Mouse (Mus musculus): Measurements from ENCODE around the gene Xkr8. TPM values are rescaled to one million over a fixed set of nuclear protein-coding genes. Genes with fewer than 3 reads are reported as not detected.
"Not testable (repeated sequence)": the region's sequence is repeated elsewhere in the genome, so short reads cannot be mapped to it uniquely, and the experiment has no call there.

Gene Xkr8
- polyA plus RNA-seq, 1 experiment from 2014 or later: 2.9 TPM

GRCm38 (mm10) chr4:132757633-132758351 is 25.4 kb upstream of the Xkr8 start:
- DNase-seq (ENCODE audit: low read depth, low spot score) (peak; percentile 28), ATAC-seq (peak; percentile 69)
- POLR2A ChIA-PET: no interaction called here
- CTCF ChIA-PET: interaction anchor here (1.5 to 2.1 kb wide), 3 partner anchors 11 to 66 kb away, joined by 4 to 7 read pairs (median 5); partner anchors contain the start of gene Rpa2
- H3K27me3 ChIP-seq: no peaks in the 10 kb centered on the region
- no peak for TF ChIP-seq CTCF (IDR thresholded peaks at IDR 0.05)
- in situ Hi-C loops (cut with MboI; ENCODE audit: low pct_unique_long_range_greater_than_20kb): no loop called here

DNA sequence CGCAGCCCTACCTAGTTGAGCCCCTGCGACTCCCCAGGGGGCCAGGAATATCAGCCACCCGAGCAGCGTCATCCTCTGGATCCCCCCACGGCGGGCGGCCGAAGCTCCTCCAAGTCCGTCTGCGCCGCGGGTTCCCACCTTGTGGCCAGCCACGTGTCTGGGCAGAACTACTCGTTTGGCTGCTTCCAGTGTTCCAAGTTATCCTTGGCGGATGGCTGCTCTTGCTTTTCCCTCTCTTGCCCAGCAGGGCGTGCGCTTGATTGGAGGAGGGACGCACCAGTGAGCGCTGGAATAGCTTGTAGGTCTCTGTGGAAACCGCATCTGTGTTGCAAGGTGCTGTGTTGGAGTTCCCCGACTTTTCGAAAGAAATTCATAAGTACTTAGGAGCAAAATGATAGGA is 24.6 kb upstream of the Xkr8 start, which contains the start of gene Smpdl3b:
Smpdl3b (minus strand) TSS at position 279 of the 400 bp plus-strand sequence.
- ChIA-PET POLR2A (no interaction called here), CTCF (interaction anchor here (1.5 to 2.1 kb wide), 3 partner anchors 12 to 67 kb away, joined by 4 to 7 read pairs (median 5); partner anchors contain the start of gene Rpa2)
- ATAC-seq (peak; percentile 92), DNase-seq (ENCODE audit: low read depth, low spot score) (peak; percentile 66)
- peak; percentile 36 for TF ChIP-seq CTCF (IDR thresholded peaks at IDR 0.05)
- H3K27me3 ChIP-seq: no peaks in the 10 kb centered on the region
- in situ Hi-C loops (cut with MboI; ENCODE audit: low pct_unique_long_range_greater_than_20kb): no loop called here

GRCm38 (mm10) chr4:132752992-132753391 is 20.6 kb upstream of the Xkr8 start:
- ATAC-seq (no peak), DNase-seq (ENCODE audit: low read depth, low spot score) (no peak)
- H3K27me3 ChIP-seq: no peaks in the 10 kb centered on the region
- in situ Hi-C loops (cut with MboI; ENCODE audit: low pct_unique_long_range_greater_than_20kb): no loop called here
- ChIA-PET CTCF (no interaction called here), POLR2A (no interaction called here)
- no peak for TF ChIP-seq CTCF (IDR thresholded peaks at IDR 0.05)

DNA sequence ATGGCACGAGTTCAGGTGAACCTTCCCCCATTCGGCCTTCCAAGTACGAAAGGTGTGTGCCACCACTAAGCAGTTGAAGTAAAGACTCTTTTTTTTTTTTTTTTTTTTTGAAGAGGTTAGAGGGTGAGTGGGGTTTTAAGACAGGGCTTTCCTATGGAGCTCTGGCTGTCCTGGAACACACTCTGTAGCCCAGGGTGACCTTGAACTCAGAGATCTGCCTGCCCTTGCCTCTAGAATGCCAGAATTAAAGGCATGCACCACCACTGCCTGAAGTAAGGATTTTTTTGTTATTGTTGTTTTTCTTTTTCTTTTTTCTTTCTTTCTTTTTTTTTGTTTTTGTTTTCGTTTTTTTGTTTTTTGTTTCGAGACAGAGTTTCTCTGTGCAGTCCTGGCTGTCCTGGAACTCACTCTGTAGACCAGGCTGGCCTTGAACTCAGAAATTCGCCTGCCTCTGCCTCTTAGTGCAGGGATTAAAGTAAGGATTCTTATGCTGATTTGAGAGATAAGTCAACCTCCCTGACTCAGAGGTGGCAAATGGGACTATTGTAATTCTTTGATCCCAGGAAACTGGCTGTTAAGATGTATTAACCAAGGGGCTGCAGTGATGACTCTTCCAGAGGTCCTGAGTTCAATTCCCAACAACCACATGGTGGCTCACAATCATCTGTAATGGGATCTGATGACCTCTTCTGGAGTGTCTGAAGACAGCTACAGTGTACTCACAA is 17.1 kb upstream of the Xkr8 start:
- ChIA-PET CTCF (no interaction called here), POLR2A (no interaction called here)
- in situ Hi-C loops (cut with MboI; ENCODE audit: low pct_unique_long_range_greater_than_20kb): no loop called here
- no peak for DNase-seq (ENCODE audit: low read depth, low spot score)
- no peaks in the 10 kb centered on the region for H3K27me3 ChIP-seq
- TF ChIP-seq CTCF (IDR thresholded peaks at IDR 0.05): no peak
- no peak for ATAC-seq

DNA sequence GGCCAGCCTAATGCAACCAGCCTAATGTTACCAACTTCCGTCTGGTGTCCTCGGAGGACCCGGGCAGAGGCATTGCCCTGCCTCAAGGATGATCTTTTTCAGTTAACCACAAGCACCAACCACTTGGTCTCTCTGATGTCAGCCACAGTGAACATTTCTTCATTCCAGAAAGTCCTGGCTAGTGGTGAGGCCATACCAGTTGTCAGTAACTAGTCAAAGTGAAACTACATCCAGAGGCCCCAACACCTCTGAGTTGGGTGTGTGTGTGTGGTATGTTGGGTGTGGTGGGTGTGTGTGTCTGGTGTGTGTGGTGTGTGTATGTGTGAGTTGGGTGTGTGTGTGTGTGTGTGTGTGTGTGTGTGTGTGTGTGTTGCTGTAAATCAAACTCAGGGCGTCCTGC is 16.4 kb upstream of the Xkr8 start:
- no peaks in the 10 kb centered on the region for H3K27me3 ChIP-seq
- POLR2A ChIA-PET: no interaction called here
- ATAC-seq: no peak
- in situ Hi-C loops (cut with MboI; ENCODE audit: low pct_unique_long_range_greater_than_20kb): no loop called here
- CTCF ChIA-PET: no interaction called here
- no peak for TF ChIP-seq CTCF (IDR thresholded peaks at IDR 0.05)
- no peak for DNase-seq (ENCODE audit: low read depth, low spot score)

DNA sequence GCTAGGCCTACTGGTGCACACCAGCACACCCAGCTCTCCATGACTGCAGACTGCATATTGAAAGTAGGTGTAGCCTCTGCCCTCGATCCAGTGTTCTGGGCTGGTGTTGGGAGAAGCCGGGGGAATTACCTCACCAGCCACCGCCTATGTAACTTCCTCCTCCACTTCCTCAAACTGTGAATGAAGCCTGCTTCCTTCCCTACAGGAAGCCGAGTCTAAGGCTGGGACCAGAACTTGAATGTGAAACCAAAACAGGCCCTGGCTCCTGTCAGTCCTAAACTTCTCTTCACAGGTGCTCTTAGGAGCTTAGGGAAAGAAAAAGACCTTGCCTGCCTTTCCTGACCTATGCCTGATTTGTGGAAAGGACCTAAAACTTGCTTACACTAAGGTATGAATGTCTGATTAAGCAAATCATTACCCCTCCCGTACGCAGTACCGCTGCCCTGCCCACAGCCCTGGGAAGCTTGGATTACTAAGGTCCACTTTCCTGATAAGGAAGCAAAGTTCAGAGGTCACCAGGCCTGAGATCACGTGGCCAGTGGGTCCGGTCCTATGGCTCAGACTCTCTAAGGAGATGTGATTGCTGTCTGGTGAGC is 15.4 kb upstream of the Xkr8 start:
- H3K27me3 ChIP-seq: no peaks in the 10 kb centered on the region
- DNase-seq (ENCODE audit: low read depth, low spot score) (no peak), ATAC-seq (no peak)
- ChIA-PET POLR2A (no interaction called here), CTCF (interaction anchor here (0.9 kb wide), 1 partner anchor 24 kb away, joined by 3 read pairs; no protein-coding TSS in a partner anchor)
- TF ChIP-seq CTCF (IDR thresholded peaks at IDR 0.05): no peak
- in situ Hi-C loops (cut with MboI; ENCODE audit: low pct_unique_long_range_greater_than_20kb): no loop called here

DNA sequence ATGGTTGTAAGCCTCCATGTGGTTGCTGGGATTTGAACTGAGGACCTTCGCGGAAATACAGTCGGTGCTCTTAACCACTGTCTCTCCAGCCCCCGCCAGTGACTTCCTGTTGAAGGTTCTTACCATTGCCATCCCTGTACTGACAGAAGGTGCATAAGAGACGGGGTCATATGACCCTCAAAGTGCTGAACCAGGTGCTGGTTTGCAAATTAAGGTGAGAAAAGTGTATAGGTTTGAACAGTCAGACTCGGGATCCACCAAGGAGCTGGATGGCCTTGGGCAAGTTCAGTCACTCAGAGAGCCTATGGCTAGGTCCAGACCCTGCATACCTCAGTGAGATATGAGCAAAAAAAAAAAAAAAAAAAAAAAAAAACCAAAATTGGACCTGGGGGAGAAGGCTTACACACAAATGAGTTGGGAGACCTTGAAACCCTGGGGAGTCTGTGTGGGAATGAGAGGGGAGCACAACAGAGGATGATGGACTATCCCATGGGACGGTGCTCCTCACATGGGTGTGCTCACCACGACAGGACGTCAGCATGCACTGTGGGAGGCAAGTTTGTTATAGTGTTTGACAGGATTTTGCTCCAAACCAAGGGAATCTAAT is 14.7 kb upstream of the Xkr8 start:
- DNase-seq (ENCODE audit: low read depth, low spot score) (no peak), ATAC-seq (no peak)
- H3K27me3 ChIP-seq: no peaks in the 10 kb centered on the region
- in situ Hi-C loops (cut with MboI; ENCODE audit: low pct_unique_long_range_greater_than_20kb): no loop called here
- CTCF ChIA-PET: no interaction called here
- no peak for TF ChIP-seq CTCF (IDR thresholded peaks at IDR 0.05)
- POLR2A ChIA-PET: no interaction called here

GRCm38 (mm10) chr4:132743992-132744911 is 11.9 kb upstream of the Xkr8 start:
- no peak for TF ChIP-seq CTCF (IDR thresholded peaks at IDR 0.05)
- in situ Hi-C loops (cut with MboI; ENCODE audit: low pct_unique_long_range_greater_than_20kb): no loop called here
- ATAC-seq: no peak
- no peak for DNase-seq (ENCODE audit: low read depth, low spot score)
- no peaks in the 10 kb centered on the region for H3K27me3 ChIP-seq
- ChIA-PET CTCF (no interaction called here), POLR2A (no interaction called here)

DNA sequence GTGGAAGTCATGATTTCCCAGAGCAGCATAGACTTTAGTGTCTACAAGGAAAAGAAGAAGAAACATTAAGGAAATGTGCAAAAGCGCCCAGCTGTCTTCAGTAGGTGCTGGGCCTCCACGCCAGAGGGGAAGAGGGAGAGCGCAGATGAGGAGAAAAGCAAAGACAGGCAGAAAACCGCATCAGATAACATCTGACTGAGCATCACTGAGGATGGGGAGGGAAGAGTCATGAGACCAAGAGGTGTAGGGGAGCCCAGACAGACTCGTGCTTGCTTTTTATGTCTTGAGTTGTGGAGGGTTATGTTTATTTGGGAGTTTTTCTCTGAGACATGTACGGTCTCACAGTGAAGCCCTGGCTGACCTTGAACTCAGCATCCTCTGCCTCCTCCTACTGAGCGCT is 9.1 kb upstream of the Xkr8 start:
- no peak for DNase-seq (ENCODE audit: low read depth, low spot score)
- in situ Hi-C loops (cut with MboI; ENCODE audit: low pct_unique_long_range_greater_than_20kb): no loop called here
- no peak for TF ChIP-seq CTCF (IDR thresholded peaks at IDR 0.05)
- no peaks in the 10 kb centered on the region for H3K27me3 ChIP-seq
- ATAC-seq: no peak
- ChIA-PET CTCF (no interaction called here), POLR2A (no interaction called here)

- CTCF ChIA-PET; H3K27me3 ChIP-seq; in situ Hi-C loops (cut with MboI; ENCODE audit: low pct_unique_long_range_greater_than_20kb); ATAC-seq; DNase-seq (ENCODE audit: low read depth, low spot score); POLR2A ChIA-PET: not testable (repeated sequence)
Observed at GRCm38 (mm10) chr4:132737154-132737553, 4.8 kb upstream of the Xkr8 start.

Measured in Patski (cell line).